Comparison of ENCODE assay signal across 16 mouse cellular contexts in the genomic region with DNA sequence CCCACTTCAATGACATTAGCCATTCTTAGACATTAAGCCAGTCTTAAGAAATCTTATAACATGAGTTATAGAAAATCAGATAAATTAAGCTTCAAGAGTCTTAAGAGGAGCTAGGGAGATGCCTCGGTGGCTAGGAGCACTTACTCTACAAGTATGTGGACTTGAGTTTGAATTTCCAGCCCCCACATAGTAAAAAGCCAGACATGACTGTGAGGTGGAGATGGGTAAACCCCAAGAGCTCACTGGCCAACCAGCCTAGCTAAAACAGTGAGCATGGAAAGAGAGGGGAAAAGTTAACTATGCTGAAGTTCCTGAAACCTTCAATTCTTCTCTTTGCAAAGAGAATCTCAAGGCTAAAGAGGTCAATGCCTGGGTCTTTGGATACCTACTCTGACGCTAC.
"Had no signal": no experiment of that assay in that cellular context is flagged by ENCODE, and none has a peak within 500 bp of the region (broad histone marks: within the 10 kb centered on the region; RNA-seq: fewer than 3 reads in every experiment).

No protein-coding gene starts in this region.

- H3K4me2 ChIP-seq: neural tube, embryonic 13.5 days; neural tube, embryonic 15.5 days; stomach, embryonic 15.5 days had no signal

- H3K9ac ChIP-seq: neural tube, embryonic 13.5 days; neural tube, embryonic 15.5 days; stomach, embryonic 15.5 days had no signal

- DNase-seq: retina, postnatal 1 day; right cerebral cortex, adult 18-20 months; right cerebral cortex, postnatal 14 days; right cerebral cortex, postnatal 25 days; right cerebral cortex, postnatal 4 days; spleen, adult 18-20 months; thymus, adult 18-20 months; thymus, adult 2 months; thymus, postnatal 14 days; thymus, postnatal 25 days; thymus, postnatal 36 days; thymus, postnatal 4 days had no signal

- H3K27ac ChIP-seq: neural tube, embryonic 13.5 days; neural tube, embryonic 15.5 days; stomach, embryonic 15.5 days; stomach, postnatal 0 days had no signal

- H3K4me1 ChIP-seq: neural tube, embryonic 13.5 days; neural tube, embryonic 15.5 days; stomach, embryonic 15.5 days had no signal

- H3K9me3 ChIP-seq: neural tube, embryonic 13.5 days; neural tube, embryonic 15.5 days; stomach, embryonic 15.5 days had no signal

- H3K27me3 ChIP-seq: neural tube, embryonic 13.5 days; neural tube, embryonic 15.5 days; stomach, embryonic 15.5 days had no signal

- H3K4me3 ChIP-seq: neural tube, embryonic 13.5 days; neural tube, embryonic 15.5 days; stomach, embryonic 15.5 days had no signal

- H3K36me3 ChIP-seq: neural tube, embryonic 13.5 days; neural tube, embryonic 15.5 days; stomach, embryonic 15.5 days had no signal
